Mouse (Mus musculus): ENCODE measurements around the gene Ascl5. TPM values are rescaled to one million over a fixed set of nuclear protein-coding genes. Genes with fewer than 3 reads are reported as not detected.

The Ascl5 gene
- total and polyA plus RNA-seq, 3 experiments, result not detected

GRCm38 (mm10) chr1:136047894-136048293, 2.7 kb upstream of the Ascl5 start:
- TF ChIP-seq SIN3A (IDR thresholded peaks at IDR 0.05; ENCODE audit: low read length), result no peak
- no peak for TF ChIP-seq POLR2AphosphoS2 (IDR thresholded peaks at IDR 0.05; ENCODE audit: low read length)
- peak in 1 of 2 experiments; percentile 34; a peak in 1 of 4 replicates for TF ChIP-seq EP300 (IDR thresholded peaks at IDR 0.05; ENCODE audit: low read depth in 1 of 2, low read length in 2 of 2)
- no peak for TF ChIP-seq NELFE (IDR thresholded peaks at IDR 0.05; ENCODE audit: low read depth, low read length)
- TF ChIP-seq BHLHE40 (IDR thresholded peaks at IDR 0.05; ENCODE audit: borderline replicate concordance, low read depth, low read length), result peak; percentile 43; the same call in 1 of the 2 replicates
- TF ChIP-seq ZMIZ1 (IDR thresholded peaks at IDR 0.05; ENCODE audit: low read depth, low read length), result no peak
- no peak for TF ChIP-seq POLR2A (IDR thresholded peaks at IDR 0.05; ENCODE audit: control insufficient read depth in 1 of 2, insufficient read depth in 1 of 2, low read depth in 1 of 2, low read length in 2 of 2, poor library complexity in 1 of 2)
- no peak for TF ChIP-seq RCOR1 (IDR thresholded peaks at IDR 0.05; ENCODE audit: low read depth, low read length)
- TF ChIP-seq RAD21 (IDR thresholded peaks at IDR 0.05; ENCODE audit: low read depth, low read length), result no peak
- Histone ChIP-seq H3K79me2 (ENCODE audit: control insufficient read depth, insufficient read depth, low read length, poor library complexity) (no peaks in the 10 kb centered on the region), H3K4me3 (ENCODE audit: control insufficient read depth in 1 of 2, insufficient read depth in 1 of 2, low read depth in 2 of 2, low read length in 2 of 2) (no peak overlapping the region), H3K27ac (ENCODE audit: control insufficient read depth, low read depth, low read length) (no peak overlapping the region), H3K9me3 (replicated peaks; ENCODE audit: insufficient read depth, low read length) (no peaks in the 10 kb centered on the region), H3K36me3 (ENCODE audit: control insufficient read depth in 1 of 2, insufficient read depth in 2 of 2, low read length in 2 of 2) (peaks cover 0 to 12% of the 10 kb centered on the region in 2 experiments; a peak in 2 of 4 replicates), H3K4me1 (ENCODE audit: control insufficient read depth in 1 of 2, insufficient read depth in 2 of 2, low read length in 2 of 2) (peaks cover 2 to 13% of the 10 kb centered on the region in 2 experiments; a peak in 3 of 4 replicates), H3K27me3 (ENCODE audit: control insufficient read depth in 1 of 2, insufficient read depth in 2 of 2, low read length in 2 of 2) (no peaks in the 10 kb centered on the region), H3K9ac (ENCODE audit: control insufficient read depth, low read depth, low read length, poor library complexity, severe bottlenecking) (no peak overlapping the region)
- peak; percentile 30 for DNase-seq (ENCODE audit: low read depth, low spot score)

- Histone ChIP-seq H3K9ac (ENCODE audit: control insufficient read depth, low read depth, low read length, poor library complexity, severe bottlenecking) (no peak overlapping the region), H3K4me1 (ENCODE audit: control insufficient read depth in 1 of 2, insufficient read depth in 2 of 2, low read length in 2 of 2) (peaks cover 2 to 13% of the 10 kb centered on the region in 2 experiments; a peak in 3 of 4 replicates), H3K4me3 (ENCODE audit: control insufficient read depth in 1 of 2, insufficient read depth in 1 of 2, low read depth in 2 of 2, low read length in 2 of 2) (no peak overlapping the region), H3K36me3 (ENCODE audit: control insufficient read depth in 1 of 2, insufficient read depth in 2 of 2, low read length in 2 of 2) (peaks cover 0 to 12% of the 10 kb centered on the region in 2 experiments; a peak in 2 of 4 replicates), H3K79me2 (ENCODE audit: control insufficient read depth, insufficient read depth, low read length, poor library complexity) (no peaks in the 10 kb centered on the region), H3K27me3 (ENCODE audit: control insufficient read depth in 1 of 2, insufficient read depth in 2 of 2, low read length in 2 of 2) (no peaks in the 10 kb centered on the region; a peak in 1 of 4 replicates), H3K27ac (ENCODE audit: control insufficient read depth, low read depth, low read length) (no peak overlapping the region), H3K9me3 (replicated peaks; ENCODE audit: insufficient read depth, low read length) (no peaks in the 10 kb centered on the region)
- no peak for TF ChIP-seq MAFK (IDR thresholded peaks at IDR 0.05; ENCODE audit: borderline replicate concordance, low read depth, low read length)
- TF ChIP-seq HCFC1 (IDR thresholded peaks at IDR 0.05; ENCODE audit: low read depth, low read length), result no peak
- no peak for TF ChIP-seq ZMIZ1 (IDR thresholded peaks at IDR 0.05; ENCODE audit: low read depth, low read length)
- no peak for TF ChIP-seq USF1 (IDR thresholded peaks at IDR 0.05; ENCODE audit: low read depth, low read length)
- no peak for TF ChIP-seq BHLHE40 (IDR thresholded peaks at IDR 0.05; ENCODE audit: borderline replicate concordance, low read depth, low read length)
- TF ChIP-seq SIN3A (IDR thresholded peaks at IDR 0.05; ENCODE audit: low read length), result no peak
- no peak for TF ChIP-seq MXI1 (IDR thresholded peaks at IDR 0.05; ENCODE audit: low read depth, low read length)
- TF ChIP-seq MAZ (IDR thresholded peaks at IDR 0.05; ENCODE audit: low read depth, low read length), result no peak
- no peak for TF ChIP-seq NRF1 (IDR thresholded peaks at IDR 0.05; ENCODE audit: insufficient read depth, low read depth, low read length, poor library complexity, severe bottlenecking)
- no peak for TF ChIP-seq USF2 (IDR thresholded peaks at IDR 0.05; ENCODE audit: borderline replicate concordance in 1 of 2, insufficient read depth in 1 of 2, low read depth in 1 of 2, low read length in 2 of 2)
- TF ChIP-seq EP300 (IDR thresholded peaks at IDR 0.05; ENCODE audit: low read depth in 1 of 2, low read length in 2 of 2), result no peak
- no peak for TF ChIP-seq TAL1 (IDR thresholded peaks at IDR 0.05; ENCODE audit: low read length)
- TF ChIP-seq POLR2A (IDR thresholded peaks at IDR 0.05; ENCODE audit: control insufficient read depth in 1 of 2, insufficient read depth in 1 of 2, low read depth in 1 of 2, low read length in 2 of 2, poor library complexity in 1 of 2), result no peak
- no peak for TF ChIP-seq JUND (IDR thresholded peaks at IDR 0.05; ENCODE audit: low read depth, low read length)
- TF ChIP-seq TBP (IDR thresholded peaks at IDR 0.05; ENCODE audit: low read depth, low read length), result no peak
- TF ChIP-seq MEF2A (IDR thresholded peaks at IDR 0.05; ENCODE audit: extremely low read depth, insufficient replicate concordance, low read depth, low read length, poor library complexity, severe bottlenecking), result no peak
- TF ChIP-seq GABPA (IDR thresholded peaks at IDR 0.05; ENCODE audit: low read depth, low read length), result no peak
- TF ChIP-seq NELFE (IDR thresholded peaks at IDR 0.05; ENCODE audit: low read depth, low read length), result no peak
- TF ChIP-seq CHD2 (IDR thresholded peaks at IDR 0.05; ENCODE audit: low read length), result no peak
- no peak for TF ChIP-seq CHD1 (IDR thresholded peaks at IDR 0.05; ENCODE audit: low read depth, low read length)
- DNase-seq (ENCODE audit: low read depth, low spot score), result no peak
Observed at GRCm38 (mm10) chr1:136051013-136051315, 360 bp downstream of the Ascl5 start.

All from MEL (cell line).